Mouse (Mus musculus) cerebellum, postnatal 14 days (tissue): ENCODE results near the gene Tnni2.

Experiments used
- DNase-seq, 2 experiments: peaks; one replicate each; pipeline ENCODE4 v3.0.0; 2021; ENCODE audit warnings: mixed read lengths in 2 of 2

The Tnni2 gene

GRCm38 (mm10) chr7:142431106-142431505, 10.5 kb upstream of the Tnni2 start:
- no peak for DNase-seq

DNA sequence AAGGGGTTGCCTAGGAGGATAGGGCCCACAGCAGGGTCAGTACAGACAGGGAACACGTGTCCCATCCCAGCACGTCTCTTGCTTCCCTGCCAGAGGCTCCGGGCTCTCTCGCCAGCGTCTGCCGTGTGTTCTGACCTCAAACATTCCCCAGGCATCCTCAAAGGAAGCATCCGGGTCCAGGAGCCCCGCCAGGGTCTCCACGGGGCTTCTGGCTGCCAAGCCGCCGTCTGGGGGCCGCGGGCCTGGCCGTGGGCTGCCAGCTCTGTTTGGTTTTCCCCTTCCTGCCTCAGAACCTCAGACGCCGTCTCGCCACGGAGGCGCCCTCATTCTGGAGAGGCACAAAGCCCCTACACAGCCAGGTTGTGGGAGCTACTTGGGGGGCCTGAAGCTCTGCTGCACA, 8.0 kb upstream of the Tnni2 start:
- peak; percentile 58 to 62 for DNase-seq

DNA sequence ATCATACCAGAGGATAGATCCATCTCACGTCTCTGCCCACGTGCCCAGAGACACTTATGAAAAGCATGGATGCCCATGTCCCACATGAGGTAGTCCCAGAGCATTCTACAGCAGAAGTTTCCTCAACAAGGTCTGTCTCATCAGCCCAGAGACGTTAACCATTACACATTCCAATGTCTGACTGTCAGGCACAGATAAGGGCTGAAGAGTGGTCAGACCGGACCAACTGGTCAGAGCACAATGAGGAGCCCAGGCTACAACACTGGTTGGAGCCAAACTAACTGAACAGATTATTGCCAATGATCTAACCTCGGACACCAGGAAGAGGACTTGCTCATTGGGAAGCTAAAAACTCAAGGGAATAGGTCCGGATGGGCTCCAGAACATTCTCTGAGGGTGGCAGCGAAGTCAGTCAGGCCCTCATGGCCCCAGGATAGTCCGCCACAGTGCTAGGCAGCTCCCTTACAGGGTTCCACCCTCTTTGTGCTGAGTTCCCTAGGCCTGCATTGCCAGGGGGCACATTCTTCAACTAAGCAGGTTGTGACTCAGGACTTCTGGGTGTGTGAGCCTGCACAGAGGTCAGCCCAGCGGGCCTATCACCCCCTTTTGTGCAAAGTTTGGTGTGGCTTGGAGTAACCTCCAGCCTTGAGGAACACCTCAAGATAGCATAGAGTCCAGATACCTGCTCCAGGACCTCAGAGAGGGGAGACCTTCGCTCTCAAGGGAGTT, 7.3 kb upstream of the Tnni2 start, which contains the start of gene Syt8:
Gene Syt8, plus strand, starts transcription at position 714 of the 729 bp plus-strand sequence.
- no peak for DNase-seq

GRCm38 (mm10) chr7:142435524-142435923, 6.1 kb upstream of the Tnni2 start:
- peak; percentile 85 to 87 for DNase-seq

GRCm38 (mm10) chr7:142437324-142437723, 4.3 kb upstream of the Tnni2 start:
- peak; percentile 17 to 57 for DNase-seq

DNA sequence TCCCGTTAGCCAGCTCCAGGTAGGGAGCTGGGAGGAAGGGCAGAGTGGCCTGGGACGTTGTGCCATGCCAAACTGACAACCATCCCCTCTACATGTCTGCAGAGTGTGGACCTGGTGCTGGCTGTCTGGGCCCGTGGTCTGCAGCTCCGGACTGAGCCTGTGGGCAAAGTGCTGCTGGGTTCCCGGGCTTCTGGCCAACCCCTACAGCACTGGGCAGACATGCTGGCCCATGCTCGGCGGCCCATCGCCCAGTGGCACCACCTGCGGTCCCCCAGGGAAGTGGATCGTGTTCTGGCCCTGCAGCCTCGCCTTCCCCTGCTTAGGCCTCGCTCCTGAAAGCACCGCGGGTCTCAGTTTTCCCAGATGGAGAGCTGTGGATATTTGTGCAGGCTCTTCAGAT, 1.6 kb upstream of the Tnni2 start:
- peak; percentile 75 to 77 for DNase-seq

DNA sequence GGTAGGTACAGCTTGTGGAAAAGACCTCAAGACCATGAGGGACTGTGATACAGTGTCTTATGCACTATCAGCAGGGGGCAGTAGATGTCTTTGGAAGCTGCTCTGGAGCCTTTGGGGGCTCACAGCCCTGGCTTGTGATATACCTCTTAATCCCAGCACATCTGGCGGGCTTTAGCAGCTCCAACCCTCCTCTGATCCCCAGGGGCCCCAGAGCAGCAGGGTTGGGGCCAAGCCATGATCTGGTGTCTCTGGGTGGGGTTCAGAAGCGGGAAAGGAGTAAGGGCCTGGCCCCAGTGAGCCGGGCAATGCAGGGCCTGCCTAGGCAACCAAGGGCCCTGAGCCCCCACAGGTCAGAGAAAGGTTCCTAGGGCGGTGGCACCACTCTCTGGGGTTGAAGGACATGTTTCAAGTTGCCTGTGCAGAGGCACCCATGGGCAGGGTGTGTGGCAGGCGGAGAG, 922 bp upstream of the Tnni2 start:
- peak in 1 of 2 experiments; percentile 57 for DNase-seq

- DNase-seq = peak in 1 of 2 experiments; percentile 4
These were observed 686 bp downstream of the Tnni2 start for GRCm38 (mm10) chr7:142442081-142442907.

- peak in 1 of 2 experiments; percentile 1 for DNase-seq
These were observed 1.4 kb downstream of the Tnni2 start for GRCm38 (mm10) chr7:142442908-142443420.

GRCm38 (mm10) chr7:142443474-142443873, 1.9 kb downstream of the Tnni2 start:
- no peak for DNase-seq

DNA sequence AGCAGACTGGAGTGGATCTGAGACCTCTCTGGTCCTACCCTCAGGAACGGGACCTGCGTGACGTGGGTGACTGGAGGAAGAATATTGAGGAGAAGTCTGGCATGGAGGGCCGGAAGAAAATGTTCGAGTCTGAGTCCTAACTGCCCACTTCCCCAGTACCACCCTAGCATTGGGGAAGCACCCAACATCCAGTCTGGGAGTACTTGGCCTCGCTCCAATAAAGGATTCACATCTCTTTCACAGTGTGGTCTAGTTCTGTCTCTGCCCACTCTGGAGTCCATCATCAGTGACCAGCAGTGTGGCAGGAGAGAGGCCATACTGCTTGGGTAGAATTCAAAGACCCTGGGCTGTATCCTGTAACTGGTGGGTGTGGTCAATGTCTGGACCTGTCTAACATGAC, 2.6 kb downstream of the Tnni2 start:
- peak in 1 of 2 experiments; percentile 3 for DNase-seq

- DNase-seq = no peak
These were observed 3.7 kb downstream of the Tnni2 start for GRCm38 (mm10) chr7:142445324-142445723.

- DNase-seq = no peak
These were observed 4.7 kb downstream of the Tnni2 start for GRCm38 (mm10) chr7:142446264-142446663.

GRCm38 (mm10) chr7:142449038-142449617, 7.5 kb downstream of the Tnni2 start:
- peak; percentile 2 to 4 for DNase-seq

GRCm38 (mm10) chr7:142454706-142455105, 13.1 kb downstream of the Tnni2 start:
- DNase-seq = peak in 1 of 2 experiments; percentile 7

DNA sequence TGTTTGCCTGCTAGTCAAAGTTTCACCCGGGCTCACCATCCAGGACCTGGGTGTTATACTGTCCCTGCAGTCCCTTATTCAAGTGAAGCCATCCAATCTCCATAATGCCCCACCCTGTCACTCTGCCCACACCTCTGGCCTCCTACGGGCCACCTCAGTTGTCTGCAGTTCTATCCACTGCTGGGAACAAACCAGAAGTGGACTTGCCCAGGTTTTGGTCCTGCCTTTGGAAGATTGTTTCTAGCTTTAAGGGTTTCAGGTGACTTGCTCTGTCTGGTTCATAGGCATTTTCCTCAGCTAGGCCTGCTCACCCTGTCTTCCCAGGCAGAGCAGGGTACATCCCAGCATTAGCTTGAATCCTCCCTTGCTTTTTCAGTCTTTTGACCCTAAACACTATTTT, 13.6 kb downstream of the Tnni2 start:
- DNase-seq = peak in 1 of 2 experiments; percentile 10

DNA sequence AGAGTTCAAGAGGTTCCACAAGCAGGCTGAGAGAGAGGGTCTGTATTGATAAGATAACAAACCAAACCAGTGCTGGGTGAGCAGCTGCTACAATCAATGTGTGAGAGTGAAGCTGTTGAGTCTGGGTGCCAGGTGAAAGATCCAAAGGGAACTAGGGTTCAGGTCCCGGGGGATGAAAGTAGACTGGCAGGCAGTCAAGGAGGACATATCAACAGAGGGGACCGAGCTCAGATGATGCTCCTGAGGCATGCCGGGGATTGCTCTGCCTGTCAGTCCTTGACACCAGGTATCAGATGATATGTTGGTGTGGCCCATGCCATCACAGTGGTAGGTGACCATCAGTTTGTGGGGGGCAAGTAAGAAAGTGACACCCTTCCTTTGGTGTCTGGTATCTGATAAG, 15.2 kb downstream of the Tnni2 start:
- peak in 1 of 2 experiments; percentile 65 for DNase-seq

GRCm38 (mm10) chr7:142457227-142457811, 15.7 kb downstream of the Tnni2 start:
- DNase-seq = peak; percentile 87

DNA sequence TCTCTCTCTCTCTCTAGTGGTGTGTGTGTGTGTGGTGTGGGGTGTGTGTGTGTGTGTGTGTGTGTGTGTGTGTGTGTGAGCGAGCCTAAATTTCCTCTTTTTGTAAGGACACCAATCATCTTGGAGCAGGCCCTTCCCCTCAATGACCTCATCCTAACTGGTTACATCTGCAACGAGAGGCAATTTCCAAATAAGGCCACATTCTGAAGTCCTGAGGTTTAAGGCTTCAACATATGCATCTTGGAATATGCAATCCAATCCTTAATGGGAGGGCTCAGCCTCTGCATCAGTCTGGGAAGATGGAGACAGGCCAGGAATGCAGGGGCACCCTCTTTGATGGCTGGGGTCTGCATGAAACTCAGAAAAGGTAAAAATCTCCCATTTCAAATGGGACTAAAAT, 16.4 kb downstream of the Tnni2 start:
- DNase-seq = peak; percentile 42 to 56

- peak; percentile 9 to 14 for DNase-seq
These were observed 17.2 kb downstream of the Tnni2 start for GRCm38 (mm10) chr7:142458676-142459298.

DNA sequence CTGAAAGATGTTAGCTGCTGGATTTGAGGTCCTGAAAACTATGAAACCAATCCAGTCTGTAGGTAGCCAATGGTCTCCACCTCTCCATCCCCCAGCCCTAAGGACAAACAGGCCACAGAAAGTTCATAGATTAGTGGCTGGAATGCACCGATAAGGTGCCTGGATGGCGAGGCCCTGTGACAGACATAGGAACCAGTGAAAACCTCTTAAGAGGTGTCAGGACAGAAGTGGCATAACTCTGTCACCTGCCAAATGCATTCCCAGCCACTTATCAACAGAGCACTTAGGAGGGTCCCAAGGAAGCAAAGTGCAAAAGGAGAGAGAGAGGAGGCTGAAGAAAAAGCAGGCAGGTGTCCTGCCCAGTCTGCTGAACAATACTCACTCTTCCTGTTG, 17.7 kb downstream of the Tnni2 start:
- DNase-seq = no peak

DNA sequence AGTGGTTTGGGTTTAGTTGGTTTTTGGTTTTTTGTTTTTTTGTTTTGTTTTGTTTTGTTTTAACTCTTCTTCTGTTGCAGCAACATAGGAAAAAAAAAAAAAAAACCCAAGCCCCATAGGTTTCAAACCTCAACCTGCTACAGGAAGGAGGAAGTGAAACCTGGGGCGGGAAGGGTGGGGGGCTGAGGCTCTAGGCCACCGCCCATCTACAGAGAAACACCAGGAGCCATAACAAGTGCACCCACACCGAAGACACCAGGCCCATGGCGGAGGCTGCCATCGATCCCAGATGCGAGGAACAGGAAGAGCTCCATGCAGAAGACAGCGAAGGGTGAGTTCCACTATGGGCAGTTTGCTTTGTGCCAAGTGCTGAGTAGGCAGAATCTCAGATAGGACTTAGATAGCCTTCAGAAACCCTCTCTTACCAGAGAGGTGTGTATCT, 19.0 kb downstream of the Tnni2 start, which contains the start of gene Lsp1:
Gene Lsp1, plus strand, starts transcription at position 174 of the 442 bp plus-strand sequence.
- DNase-seq = peak in 1 of 2 experiments; percentile 3
